Mouse (Mus musculus): ENCODE data around the gene Stx5a. TPM values are rescaled to one million over a fixed set of nuclear protein-coding genes. Genes with fewer than 3 reads are reported as not detected.

Gene Stx5a
- total RNA-seq, 2 experiments from 2014 or later, result 43.6 to 44.4 TPM

GRCm38 (mm10) chr19:8739646-8740045, 1.6 kb upstream of the Stx5a start:
- intact Hi-C loops (cut with DNase I), result no loop called here
- DNase-seq, result no peak

DNA sequence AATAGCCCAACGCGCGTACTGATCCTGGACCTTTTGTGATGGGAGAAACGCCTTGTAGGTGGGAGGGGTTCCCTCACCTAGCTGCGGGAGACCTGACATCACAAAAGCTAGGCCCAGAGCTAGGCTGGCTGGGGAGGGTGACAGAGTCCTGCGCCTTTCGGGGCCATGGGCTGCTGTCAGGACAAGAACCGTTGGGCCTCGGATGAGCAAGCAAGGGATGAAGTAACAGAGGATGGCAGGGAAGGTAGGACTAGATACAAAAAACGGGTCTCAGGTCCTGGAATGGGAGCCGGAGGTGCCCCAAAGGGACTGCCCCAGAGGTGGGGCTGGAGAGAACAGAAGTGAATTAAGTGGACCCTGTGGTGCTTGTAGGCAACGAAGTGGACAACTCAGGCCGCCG, 610 bp upstream of the Stx5a start, which contains the start of gene 1700092M07Rik:
TSS of gene 1700092M07Rik (plus strand) at position 116 of the 400 bp plus-strand sequence.
- DNase-seq, result no peak
- intact Hi-C loops (cut with DNase I), result no loop called here

DNA sequence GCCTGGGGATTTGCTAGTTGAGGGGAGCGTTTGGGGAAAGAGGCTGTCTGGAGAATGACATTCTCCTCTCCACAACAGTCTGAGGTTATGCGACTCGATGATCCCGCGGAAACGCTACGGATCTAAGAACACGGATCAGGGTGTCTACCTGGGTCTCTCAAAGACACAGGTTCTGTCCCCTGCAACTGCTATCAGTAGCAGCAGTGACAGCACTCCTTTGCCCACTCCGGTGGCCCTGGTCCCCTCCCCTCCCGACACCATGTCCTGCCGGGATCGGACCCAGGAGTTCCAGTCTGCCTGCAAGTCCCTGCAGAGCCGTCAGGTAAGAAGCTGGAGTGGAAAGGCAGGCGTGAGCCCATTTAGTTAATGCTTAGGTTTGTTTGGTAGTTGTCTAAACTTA, 963 bp downstream of the Stx5a start:
- DNase-seq, result no peak
- intact Hi-C loops (cut with DNase I), result no loop called here

DNA sequence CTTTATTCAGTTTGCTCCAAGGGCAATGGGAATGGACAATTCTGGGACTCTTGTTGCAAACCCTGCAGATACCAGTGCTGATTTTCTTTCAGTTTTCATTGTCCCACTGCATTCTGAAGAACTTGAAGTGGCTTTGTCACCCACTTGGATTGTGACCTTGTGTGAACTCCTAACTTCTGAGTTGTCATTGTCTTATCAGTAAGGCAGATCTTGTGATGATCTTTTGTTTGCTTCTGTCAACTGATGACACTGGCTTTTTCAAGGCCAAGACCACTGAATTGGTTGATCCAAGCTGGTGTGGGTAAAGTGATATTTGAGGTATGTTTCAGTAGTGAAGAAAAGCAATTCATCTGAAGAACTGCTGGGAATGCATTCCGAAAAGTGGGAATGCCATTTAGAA, 4.2 kb downstream of the Stx5a start:
- DNase-seq, result no peak
- intact Hi-C loops (cut with DNase I), result no loop called here

- intact Hi-C loops (cut with DNase I), result no loop called here
Measured at GRCm38 (mm10) chr19:8747368-8747767, 6.2 kb downstream of the Stx5a start.

DNA sequence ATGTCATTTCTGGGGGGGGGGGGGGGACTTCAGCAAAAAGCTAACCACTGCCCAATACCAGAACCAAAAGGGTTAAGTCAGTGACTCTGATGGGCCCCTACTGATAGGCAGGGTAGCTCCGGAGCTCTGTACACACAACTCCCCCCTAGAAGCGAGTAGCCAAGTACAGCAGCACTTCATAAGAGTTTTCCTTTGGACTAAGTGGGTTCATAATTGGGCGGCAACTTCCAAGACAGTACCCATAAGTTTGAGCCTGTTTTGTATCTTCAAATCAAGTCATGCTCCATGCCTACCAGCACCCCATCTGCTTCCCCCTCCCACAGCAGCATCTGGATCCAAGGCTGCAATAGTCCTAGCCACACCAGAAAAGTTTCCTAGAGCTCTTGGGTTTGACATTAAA, 14.4 kb downstream of the Stx5a start:
- no peak for DNase-seq
- intact Hi-C loops (cut with DNase I), result loop anchor here (5.0 kb wide), 1 partner anchor 47 kb away; the partner anchor contains the start of gene Zbtb3

More at GRCm38 (mm10) chr19:8747368-8747767, 6.2 kb downstream of the Stx5a start:
- DNase-seq, result no peak

DNA sequence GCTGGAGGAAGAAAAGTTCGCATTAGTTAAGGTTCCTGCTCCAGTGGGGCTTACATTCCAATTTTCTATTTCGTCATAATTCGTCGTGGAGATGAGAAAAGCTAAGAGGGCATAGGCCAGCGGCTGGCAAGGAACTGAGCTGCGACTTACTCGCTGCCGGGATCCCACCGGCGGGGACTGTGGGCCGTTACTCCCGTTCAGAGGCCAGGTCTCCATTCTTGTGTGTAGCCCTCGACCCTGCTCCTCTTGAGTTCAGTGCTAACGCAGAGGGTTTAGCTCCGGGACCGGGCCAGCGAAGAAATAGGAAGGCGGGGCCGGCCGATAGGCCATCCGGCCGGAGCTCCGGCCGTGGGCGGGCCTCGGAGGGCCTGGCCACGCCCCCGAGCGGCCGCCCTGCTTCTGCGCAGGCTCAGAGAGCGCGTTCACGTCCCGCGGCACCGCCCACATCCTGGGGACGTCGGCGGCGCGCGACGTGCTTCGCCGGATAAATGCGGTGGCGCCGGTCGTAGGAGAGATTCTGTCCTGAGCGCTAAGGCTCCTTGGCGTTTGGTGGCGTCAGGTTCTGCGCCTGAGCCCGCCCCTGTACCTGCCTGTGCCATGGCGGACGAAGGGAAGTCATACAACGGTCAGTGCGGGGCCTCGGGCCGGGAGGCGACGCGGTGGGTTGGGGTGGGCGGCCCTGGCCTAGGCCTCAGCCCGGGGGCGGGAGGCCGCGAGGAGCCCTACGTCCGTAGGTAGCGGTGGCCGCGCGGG, 15.6 kb downstream of the Stx5a start, which contains the start of gene Nxf1:
TSS of gene Nxf1 (plus strand) at position 439 of the 753 bp plus-strand sequence.
- peak; percentile 95 for DNase-seq
- intact Hi-C loops (cut with DNase I), result loop anchor here (5.0 kb wide), 1 partner anchor 45 kb away; the partner anchor contains the start of gene Zbtb3

- intact Hi-C loops (cut with DNase I), result loop anchor here (5.0 kb wide), 1 partner anchor 45 kb away; the partner anchor contains the start of gene Zbtb3
- no peak for DNase-seq
Measured at GRCm38 (mm10) chr19:8757471-8757998, 16.3 kb downstream of the Stx5a start.

- intact Hi-C loops (cut with DNase I), result loop anchor here (5.0 kb wide), 1 partner anchor 43 kb away; the partner anchor contains the start of gene Zbtb3
- no peak for DNase-seq
Measured at GRCm38 (mm10) chr19:8758899-8759298, 17.7 kb downstream of the Stx5a start.

DNA sequence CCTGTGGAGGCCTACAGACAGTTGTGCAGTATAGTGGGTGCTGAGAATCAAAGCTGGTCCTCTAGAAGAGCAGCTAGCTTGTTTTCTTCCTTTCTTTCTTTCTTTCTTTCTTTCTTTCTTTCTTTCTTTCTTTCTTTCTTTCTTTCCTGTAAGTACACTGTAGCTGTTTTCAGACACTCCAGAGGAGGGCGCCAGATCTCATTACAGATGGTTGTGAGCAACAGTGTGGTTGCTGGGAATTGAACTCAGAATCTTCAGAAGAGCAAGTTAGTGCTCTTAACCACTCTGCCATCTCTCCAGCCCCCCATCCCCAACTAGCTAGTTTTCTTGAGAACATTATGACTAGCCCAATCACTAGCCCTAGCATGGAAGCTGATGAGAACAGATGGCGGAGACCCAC, 19.5 kb downstream of the Stx5a start:
- intact Hi-C loops (cut with DNase I), result no loop called here
- no peak for DNase-seq

DNA sequence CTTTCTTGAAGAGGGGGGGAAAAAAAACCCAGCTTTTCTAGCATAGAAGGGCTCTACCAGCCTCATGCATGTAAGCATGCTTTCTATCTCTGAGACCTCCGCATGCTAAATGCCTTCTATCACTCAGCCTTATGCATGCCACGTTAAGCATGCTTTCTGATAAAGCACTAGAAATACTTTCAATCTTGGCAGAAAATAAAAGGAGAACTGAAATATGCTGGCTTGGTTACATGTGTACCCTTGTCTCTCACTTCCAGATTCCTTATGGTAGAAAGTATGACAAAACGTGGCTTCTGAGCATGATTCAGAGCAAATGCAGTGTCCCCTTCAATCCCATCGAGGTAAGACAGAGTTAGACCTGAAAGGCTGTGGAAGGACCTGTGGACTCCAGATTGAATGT, 22.1 kb downstream of the Stx5a start:
- intact Hi-C loops (cut with DNase I), result no loop called here

GRCm38 (mm10) chr19:8765562-8765961, 24.3 kb downstream of the Stx5a start:
- intact Hi-C loops (cut with DNase I), result no loop called here

More for the DNA sequence above, 22.1 kb downstream of the Stx5a start:
- no peak for DNase-seq

GRCm38 (mm10) chr19:8770567-8771270, 29.5 kb downstream of the Stx5a start, which contains the start of gene Tmem223:
TSS of gene Tmem223 (plus strand) at chr19:8770996.
- intact Hi-C loops (cut with DNase I), result no loop called here
- DNase-seq, result peak; percentile 86 to 92

More at GRCm38 (mm10) chr19:8765562-8765961, 24.3 kb downstream of the Stx5a start:
- DNase-seq, result no peak

DNA sequence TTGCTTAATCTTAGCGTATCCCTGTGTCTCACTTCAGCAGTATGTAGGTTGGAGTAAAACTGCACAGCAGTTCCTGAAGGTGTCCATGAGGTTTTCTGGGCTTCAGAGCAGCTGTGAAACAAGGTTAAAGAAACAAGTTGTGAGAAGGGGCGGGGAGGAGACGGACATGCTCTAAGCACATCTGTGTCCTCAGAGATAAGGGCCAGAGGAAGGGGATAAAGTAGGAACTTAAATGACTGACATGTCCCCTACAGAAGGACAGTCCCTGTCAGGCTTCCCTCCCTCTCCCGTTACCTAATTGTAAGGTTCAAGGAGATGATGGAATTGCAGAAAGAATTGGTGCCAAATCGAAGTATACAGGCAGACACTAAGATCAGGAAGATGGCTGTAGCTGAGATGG, 31.8 kb downstream of the Stx5a start:
- intact Hi-C loops (cut with DNase I), result no loop called here
- DNase-seq, result no peak

- intact Hi-C loops (cut with DNase I), result no loop called here
- no peak for DNase-seq
Measured at GRCm38 (mm10) chr19:8773409-8773808, 32.2 kb downstream of the Stx5a start.

DNA sequence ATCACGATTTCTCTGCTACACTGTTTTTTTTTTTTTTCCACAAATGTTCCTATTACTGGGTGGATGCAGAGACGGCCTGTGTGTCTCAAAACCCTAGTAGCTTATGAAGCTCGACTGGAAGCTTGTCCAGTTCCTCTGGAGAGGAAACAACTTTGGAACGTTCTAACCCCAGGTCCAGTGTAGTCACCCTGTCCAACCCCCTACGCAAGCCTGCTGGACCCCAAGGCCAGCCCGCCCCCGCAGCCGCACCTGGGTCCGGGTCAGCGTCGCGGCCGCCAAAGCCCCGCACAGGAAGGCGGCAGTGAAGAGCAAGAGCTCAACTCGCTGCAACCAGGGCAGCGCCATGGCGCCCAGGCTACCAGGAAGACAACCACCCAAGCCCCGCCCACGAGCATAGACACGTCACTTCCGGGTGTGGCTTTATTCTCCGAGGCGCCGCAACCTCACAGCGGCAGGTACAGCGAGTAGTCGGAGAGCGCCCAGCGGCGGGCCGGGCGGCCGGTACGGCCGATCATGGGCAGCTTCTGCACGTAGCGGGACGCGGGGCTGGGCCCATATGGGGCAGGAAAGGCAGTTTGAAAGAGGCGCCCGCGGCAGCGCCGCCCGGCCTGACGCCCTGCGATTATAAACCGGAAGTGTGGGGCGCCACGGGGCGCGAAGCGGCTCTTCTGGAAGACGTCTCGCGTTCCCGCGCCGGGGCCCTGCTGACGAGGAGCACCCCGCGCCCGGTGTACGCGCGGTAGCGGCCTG, 33.0 kb downstream of the Stx5a start, which contains the start of gene Tmem179b:
TSS of gene Tmem179b (minus strand) at position 382 of the 750 bp plus-strand sequence.
- DNase-seq, result peak; percentile 97 to 98
- intact Hi-C loops (cut with DNase I), result no loop called here

GRCm38 (mm10) chr19:8774951-8775421, 33.8 kb downstream of the Stx5a start:
- intact Hi-C loops (cut with DNase I), result no loop called here
- no peak for DNase-seq

DNA sequence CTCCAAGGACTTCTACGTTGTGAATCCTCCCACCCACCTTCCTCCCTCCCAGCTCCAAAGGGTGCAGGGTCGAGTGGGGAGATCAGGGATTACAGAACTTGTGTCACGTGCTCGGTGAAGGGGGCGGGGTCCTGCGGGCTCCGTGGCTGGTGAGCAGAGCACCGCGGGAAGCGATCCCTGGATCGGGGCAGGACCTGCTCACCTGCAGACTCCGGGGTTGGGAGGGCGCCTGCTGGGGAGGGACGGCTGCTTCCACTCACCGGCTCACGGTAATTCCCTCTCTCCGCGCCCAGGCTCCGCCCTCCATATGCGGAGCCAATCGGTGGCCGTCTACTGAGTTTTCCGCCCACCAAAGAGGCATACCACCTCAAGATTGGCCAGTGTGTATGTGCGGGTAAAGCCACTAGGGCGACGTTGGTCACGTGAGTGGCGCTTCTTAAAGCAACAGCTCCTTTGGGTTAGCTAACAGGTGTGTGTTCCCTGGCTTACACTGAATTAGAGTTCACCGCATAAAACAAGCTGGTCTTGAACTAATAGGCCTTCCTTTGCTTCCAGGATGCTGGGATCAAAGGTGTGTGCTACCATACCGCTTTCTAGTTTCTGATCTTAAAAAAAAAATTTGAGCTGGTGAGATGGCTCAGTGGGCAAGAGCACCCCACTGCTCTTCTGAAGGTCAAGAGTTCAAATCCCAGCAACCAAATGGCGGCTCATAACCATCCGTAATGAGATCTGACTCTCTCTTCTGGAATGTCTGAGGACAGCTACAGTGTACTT, 45.0 kb downstream of the Stx5a start, which contains the start of gene Taf6l:
TSS of gene Taf6l (minus strand) at position 410 of the 774 bp plus-strand sequence.
- DNase-seq, result peak; percentile 94 to 95
- intact Hi-C loops (cut with DNase I), result no loop called here

DNA sequence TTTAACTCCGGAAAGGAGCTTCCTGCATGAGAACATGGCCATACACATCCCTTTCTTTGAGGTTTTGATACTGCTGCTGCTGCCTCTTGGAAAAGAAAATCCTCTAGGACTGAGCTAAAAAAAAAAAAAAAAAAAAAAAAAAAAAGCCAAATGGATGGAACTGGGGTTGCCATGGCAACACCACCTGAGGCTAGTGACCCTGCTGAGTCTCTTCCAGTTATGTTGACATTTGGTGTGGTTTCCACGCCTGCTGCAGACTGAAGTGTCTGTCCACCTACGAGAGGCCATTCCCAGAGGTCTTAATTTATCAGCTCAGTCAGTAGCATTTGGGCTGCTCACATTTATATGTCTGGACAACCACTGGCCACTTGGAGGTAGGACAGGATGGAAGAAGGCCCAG, 47.3 kb downstream of the Stx5a start:
- intact Hi-C loops (cut with DNase I), result no loop called here
- DNase-seq, result no peak
